Mouse (Mus musculus): ENCODE data around the gene Abhd4. TPM values are rescaled to one million over a fixed set of nuclear protein-coding genes. Genes with fewer than 3 reads are reported as not detected.

The Abhd4 gene
- polyA plus RNA-seq, 1 experiment from 2014 or later: 113 TPM

DNA sequence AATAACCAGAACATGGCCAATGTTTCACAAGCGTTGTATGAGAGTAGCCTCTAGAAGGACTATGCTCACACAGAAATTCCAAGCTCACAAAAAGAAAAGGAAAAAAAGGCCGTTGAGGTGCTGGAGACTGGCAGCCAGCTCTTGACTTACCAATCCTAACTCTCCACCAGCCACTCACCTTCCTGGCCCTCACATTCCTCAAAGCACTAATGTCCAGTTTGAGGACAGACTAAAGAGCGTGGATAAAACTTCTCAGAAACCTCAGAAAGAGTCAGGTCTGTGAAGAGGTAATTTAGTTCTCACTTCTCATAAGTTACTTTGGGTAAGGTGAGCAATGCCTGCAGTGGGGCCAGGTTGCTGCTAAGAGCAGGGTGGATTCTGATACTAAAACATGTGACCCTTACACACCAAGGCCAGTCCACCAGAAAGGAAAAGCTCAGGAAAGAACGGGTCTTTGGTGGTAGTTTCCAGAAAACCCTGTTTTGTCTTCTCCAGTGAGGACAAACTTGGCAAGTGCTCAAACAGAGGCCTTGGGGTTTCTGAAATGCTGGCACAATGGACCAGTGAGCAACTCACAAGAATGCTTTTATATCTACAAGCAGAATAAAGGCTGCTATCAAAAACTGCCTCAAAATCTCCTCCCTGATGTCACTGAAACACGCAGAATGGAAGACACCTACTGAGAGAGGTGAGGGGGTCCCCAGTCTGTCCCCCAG, 18.0 kb upstream of the Abhd4 start:
- in situ Hi-C loops (cut with MboI; ENCODE audit: low pct_unique_long_range_greater_than_20kb): no loop called here
- ATAC-seq (no peak), DNase-seq (ENCODE audit: low read depth, low spot score) (no peak)
- H3K27me3 ChIP-seq: no peaks in the 10 kb centered on the region
- TF ChIP-seq CTCF (IDR thresholded peaks at IDR 0.05): no peak
- CTCF ChIA-PET: interaction anchor here (1.1 to 3.0 kb wide), 2 partner anchors 10 to 177 kb away, joined by 4 to 12 read pairs; no protein-coding TSS in a partner anchor
- POLR2A ChIA-PET: interaction anchor here (0.5 kb wide), 1 partner anchor 256 kb away, joined by 3 read pairs; no protein-coding TSS in a partner anchor

DNA sequence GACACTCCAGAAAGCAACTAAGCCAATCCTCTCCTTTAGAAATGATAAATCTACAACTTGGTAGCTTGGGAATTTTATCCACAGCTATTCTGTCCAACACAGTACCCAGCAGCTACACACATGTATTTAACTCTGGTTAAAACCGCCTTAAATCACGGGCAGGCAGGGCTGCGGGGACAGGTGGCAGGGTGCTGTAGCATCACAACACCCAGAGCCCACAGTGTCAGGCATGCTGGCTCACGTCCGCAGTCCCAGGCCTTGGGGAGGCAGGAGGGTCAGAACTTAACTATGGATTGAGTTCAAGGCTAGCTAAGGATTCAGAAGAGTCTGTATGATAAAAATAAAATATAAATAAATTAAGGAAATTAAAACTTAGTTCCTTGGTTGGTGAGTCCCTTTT, 17.1 kb upstream of the Abhd4 start:
- CTCF ChIA-PET: interaction anchor here (3.0 to 3.7 kb wide), 2 partner anchors 9 to 176 kb away, joined by 12 to 24 read pairs; no protein-coding TSS in a partner anchor
- TF ChIP-seq CTCF (IDR thresholded peaks at IDR 0.05): no peak
- in situ Hi-C loops (cut with MboI; ENCODE audit: low pct_unique_long_range_greater_than_20kb): no loop called here
- no peak for DNase-seq (ENCODE audit: low read depth, low spot score)
- no peaks in the 10 kb centered on the region for H3K27me3 ChIP-seq
- ATAC-seq: no peak
- POLR2A ChIA-PET: no interaction called here

DNA sequence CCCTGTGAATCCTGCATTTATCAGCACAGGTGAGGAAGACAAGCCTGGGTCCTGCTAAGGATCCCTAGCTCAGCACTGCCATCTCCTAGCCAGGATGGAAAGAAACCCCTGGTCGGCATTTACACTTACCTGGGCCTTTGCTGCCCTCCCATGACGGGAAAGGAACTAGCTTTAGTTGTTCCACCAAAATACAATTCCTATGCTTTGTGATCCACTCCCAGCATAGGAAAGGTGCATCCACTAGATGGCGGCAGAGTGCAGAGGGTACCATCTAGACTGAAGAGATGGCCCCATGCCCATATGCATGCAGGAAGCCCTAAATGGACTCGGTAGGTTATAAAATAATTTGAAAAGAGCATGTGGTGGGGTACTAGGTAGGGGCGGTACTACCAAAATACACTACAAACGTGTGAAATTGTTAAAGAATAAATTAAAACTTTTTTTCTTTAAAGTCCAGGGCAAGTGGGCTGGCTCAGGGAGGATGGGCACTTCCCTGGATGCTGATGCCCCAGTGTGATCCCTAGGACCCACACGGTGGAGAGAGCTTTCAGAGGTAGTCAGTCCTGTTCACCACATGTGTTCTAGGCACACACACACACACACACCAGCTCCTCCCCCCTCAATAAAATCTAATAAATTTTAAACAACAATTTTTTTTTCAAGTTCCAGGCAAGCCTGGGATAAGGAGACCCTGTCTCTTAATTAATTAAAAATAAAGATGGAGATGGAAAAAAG, 14.8 kb upstream of the Abhd4 start:
- ATAC-seq (no peak), DNase-seq (ENCODE audit: low read depth, low spot score) (no peak)
- TF ChIP-seq CTCF (IDR thresholded peaks at IDR 0.05): peak; percentile 92
- ChIA-PET CTCF (interaction anchor here (0.8 to 3.7 kb wide), 17 partner anchors 8 to 242 kb away, joined by 3 to 24 read pairs (median 5); partner anchors contain the start of gene Oxa1l), POLR2A (no interaction called here)
- no peaks in the 10 kb centered on the region for H3K27me3 ChIP-seq
- in situ Hi-C loops (cut with MboI; ENCODE audit: low pct_unique_long_range_greater_than_20kb): no loop called here

DNA sequence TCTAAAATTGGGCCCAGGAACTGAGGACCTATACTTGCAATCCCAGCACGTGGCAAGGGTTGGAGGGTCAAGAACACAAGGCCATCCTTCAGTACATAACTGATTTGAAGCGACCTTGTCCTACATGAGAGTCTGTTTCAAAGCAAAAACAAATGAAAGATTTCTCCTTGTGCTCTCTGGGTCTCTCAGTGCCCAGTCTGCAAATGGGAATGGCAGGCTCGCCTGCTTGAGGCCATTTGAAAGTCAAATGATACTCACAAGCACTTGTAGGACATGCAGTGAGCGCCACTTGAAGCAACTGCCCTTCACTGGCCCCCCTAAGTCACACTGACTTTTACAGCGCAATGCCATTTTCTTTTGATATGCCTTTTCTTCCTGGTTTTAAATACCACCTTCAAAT, 13.4 kb upstream of the Abhd4 start:
- DNase-seq (ENCODE audit: low read depth, low spot score) (no peak), ATAC-seq (no peak)
- ChIA-PET CTCF (interaction anchor here (1.4 kb wide), 1 partner anchor 171 kb away, joined by 5 read pairs; no protein-coding TSS in a partner anchor), POLR2A (no interaction called here)
- in situ Hi-C loops (cut with MboI; ENCODE audit: low pct_unique_long_range_greater_than_20kb): no loop called here
- TF ChIP-seq CTCF (IDR thresholded peaks at IDR 0.05): no peak
- H3K27me3 ChIP-seq: no peaks in the 10 kb centered on the region

DNA sequence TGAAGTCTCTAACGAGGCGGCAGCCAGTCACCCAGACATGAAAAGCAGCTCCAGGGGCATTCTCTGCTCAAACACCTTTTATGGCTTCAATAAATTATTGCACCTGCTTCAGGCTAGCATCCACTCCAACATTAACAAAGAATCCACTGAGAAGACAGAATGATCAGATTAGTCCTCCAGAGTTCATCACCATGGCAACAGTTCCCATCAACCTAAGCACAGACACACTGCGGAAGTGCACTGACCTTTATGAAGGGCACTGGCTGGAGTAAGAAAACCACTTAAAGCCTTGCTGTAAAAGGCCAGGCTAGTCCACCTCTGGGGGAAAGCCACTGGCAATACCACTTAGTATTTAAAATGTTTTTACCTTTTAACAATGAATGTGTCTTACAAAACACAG, 9.8 kb upstream of the Abhd4 start:
- DNase-seq (ENCODE audit: low read depth, low spot score) (no peak), ATAC-seq (no peak)
- POLR2A ChIA-PET: no interaction called here
- H3K27me3 ChIP-seq: no peaks in the 10 kb centered on the region
- CTCF ChIA-PET: interaction anchor here (1.5 kb wide), 1 partner anchor 125 kb away, joined by 4 read pairs; no protein-coding TSS in a partner anchor
- in situ Hi-C loops (cut with MboI; ENCODE audit: low pct_unique_long_range_greater_than_20kb): no loop called here
- TF ChIP-seq CTCF (IDR thresholded peaks at IDR 0.05): no peak

DNA sequence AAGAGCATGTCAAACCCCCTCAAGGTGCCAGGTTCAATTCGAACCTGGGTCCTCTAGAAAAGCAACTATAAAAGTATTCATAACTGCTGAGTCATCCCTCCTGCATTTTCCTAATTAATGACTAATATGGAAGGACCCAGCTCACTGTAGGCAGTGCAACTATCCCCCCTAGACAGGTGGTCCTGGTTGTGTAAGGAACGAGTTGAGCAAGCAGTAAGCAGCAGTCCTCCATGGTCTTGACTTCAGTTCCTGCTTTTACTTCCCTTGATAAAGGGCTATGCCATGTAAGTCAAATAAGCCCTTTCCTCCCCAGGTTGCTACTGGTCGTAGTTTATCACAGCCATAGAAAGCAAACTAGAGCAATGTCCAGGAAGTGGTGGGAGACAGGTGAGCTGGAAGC, 7.8 kb upstream of the Abhd4 start:
- ChIA-PET CTCF (no interaction called here), POLR2A (no interaction called here)
- in situ Hi-C loops (cut with MboI; ENCODE audit: low pct_unique_long_range_greater_than_20kb): no loop called here
- ATAC-seq (no peak), DNase-seq (ENCODE audit: low read depth, low spot score) (no peak)
- TF ChIP-seq CTCF (IDR thresholded peaks at IDR 0.05): no peak
- H3K27me3 ChIP-seq: no peaks in the 10 kb centered on the region

DNA sequence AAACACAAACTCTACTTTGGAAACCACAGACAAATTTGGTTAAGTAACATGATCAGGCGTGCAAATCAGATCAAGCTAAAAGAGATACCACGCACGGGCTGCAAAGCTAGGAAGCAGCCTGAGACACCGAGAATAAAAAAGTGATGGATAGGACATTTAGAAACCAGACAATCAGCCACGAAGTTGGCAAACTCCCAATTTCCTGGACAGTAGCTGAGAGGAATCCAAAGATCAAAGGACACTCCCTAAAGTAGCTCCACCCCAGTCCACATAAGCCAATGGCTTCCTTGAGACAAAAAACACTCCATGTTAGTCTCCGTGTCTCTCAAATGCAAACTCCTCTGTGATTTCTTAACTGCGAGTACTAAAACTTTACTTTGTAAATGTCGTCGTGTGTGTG, 4.7 kb upstream of the Abhd4 start:
- POLR2A ChIA-PET: no interaction called here
- no peak for ATAC-seq
- no peak for DNase-seq (ENCODE audit: low read depth, low spot score)
- no peaks in the 10 kb centered on the region for H3K27me3 ChIP-seq
- TF ChIP-seq CTCF (IDR thresholded peaks at IDR 0.05): no peak
- in situ Hi-C loops (cut with MboI; ENCODE audit: low pct_unique_long_range_greater_than_20kb): no loop called here
- CTCF ChIA-PET: interaction anchor here (1.5 to 2.8 kb wide), 2 partner anchors 11 to 15 kb away, joined by 5 to 9 read pairs; no protein-coding TSS in a partner anchor

DNA sequence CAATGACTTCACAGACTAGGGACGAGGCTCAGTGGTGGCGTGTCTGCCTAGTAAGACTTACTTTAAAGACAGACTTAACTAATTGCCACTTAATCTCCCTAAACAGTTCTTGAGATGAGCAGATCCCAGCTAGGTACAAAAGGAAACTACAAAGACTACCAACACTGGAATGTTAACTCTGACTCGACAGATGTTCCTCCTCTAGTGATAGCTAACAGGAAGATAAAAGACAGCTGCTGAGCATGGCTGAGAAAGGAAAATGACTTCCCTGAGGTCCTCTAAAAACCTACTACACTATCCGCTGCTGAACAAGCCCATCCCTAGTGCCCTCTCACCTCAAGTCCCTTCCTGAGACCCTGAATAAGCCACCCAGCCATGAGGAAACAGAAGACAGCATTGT, 3.9 kb upstream of the Abhd4 start:
- no peak for DNase-seq (ENCODE audit: low read depth, low spot score)
- in situ Hi-C loops (cut with MboI; ENCODE audit: low pct_unique_long_range_greater_than_20kb): no loop called here

DNA sequence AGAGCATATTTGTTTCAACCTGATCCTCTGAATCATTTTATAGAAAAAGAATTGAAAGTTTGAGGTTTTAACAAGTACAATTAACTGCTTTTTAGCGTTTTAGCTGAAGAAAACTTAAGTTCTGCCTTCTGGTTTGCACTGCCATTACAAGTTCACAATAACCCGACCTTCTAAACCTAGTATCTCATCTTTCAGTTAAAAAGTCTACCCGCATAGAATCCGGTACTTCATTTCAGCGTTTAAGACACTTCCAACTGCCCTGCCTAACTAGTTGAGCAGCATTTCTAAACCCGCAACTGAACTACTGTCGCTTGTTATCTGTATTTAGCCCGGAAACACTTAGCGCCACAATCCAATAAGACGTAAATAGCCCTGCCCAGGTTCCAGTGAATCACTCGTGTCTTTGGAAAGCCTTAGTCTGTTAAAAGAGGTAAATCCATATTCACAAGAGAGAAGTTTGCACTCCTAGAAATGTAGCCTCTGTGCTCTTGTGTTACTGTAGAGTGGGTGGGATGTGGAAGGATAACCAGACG, 748 bp downstream of the Abhd4 start:
- in situ Hi-C loops (cut with MboI; ENCODE audit: low pct_unique_long_range_greater_than_20kb): no loop called here
- TF ChIP-seq CTCF (IDR thresholded peaks at IDR 0.05): no peak
- no peak for ATAC-seq
- CTCF ChIA-PET: interaction anchor here (2.0 kb wide), 1 partner anchor 27 kb away, joined by 6 read pairs; no protein-coding TSS in a partner anchor
- DNase-seq (ENCODE audit: low read depth, low spot score): no peak
- POLR2A ChIA-PET: no interaction called here
- no peaks in the 10 kb centered on the region for H3K27me3 ChIP-seq

More for the DNA sequence above, 3.9 kb upstream of the Abhd4 start:
- CTCF ChIA-PET: interaction anchor here (2.8 kb wide), 1 partner anchor 11 kb away, joined by 9 read pairs; no protein-coding TSS in a partner anchor
- no peak for ATAC-seq
- TF ChIP-seq CTCF (IDR thresholded peaks at IDR 0.05): no peak
- no peaks in the 10 kb centered on the region for H3K27me3 ChIP-seq
- POLR2A ChIA-PET: no interaction called here

DNA sequence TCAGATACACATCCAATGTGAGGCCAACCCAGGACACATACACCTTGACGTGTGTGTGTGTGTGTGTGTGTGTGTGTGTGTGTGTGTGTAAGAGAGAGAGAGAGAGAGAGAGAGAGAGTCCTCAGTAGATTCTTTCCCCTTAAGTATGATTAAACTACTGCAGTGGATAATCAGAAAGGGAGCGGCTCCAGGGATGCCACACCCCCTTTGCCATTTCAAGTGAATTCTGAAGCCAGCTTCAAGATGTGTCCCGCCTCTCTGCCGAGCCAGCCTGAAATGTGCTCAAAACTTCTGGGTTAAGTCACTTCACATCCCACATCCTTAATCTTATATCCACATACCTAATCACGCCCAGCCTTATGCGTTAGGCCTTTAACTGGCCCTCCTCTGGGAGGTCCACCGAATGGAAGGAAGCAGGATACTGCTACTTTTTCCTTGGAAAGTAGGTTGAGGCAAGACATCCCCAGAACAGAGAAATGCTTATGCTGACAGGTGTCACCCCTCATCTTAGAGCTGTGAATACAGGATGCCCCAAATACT, 4.2 kb downstream of the Abhd4 start:
- ChIA-PET POLR2A (no interaction called here), CTCF (interaction anchor here (1.0 to 1.1 kb wide), 3 partner anchors 20 to 163 kb away, joined by 3 read pairs; no protein-coding TSS in a partner anchor)
- DNase-seq (ENCODE audit: low read depth, low spot score) (no peak), ATAC-seq (no peak)
- no peaks in the 10 kb centered on the region for H3K27me3 ChIP-seq
- TF ChIP-seq CTCF (IDR thresholded peaks at IDR 0.05): no peak
- in situ Hi-C loops (cut with MboI; ENCODE audit: low pct_unique_long_range_greater_than_20kb): no loop called here

All from Patski (cell line).